Mouse (Mus musculus): Measurements from ENCODE around the gene Gm28035. TPM values are rescaled to one million over a fixed set of nuclear protein-coding genes. Genes with fewer than 3 reads are reported as not detected.

The Gm28035 gene
- polyA plus RNA-seq, 1 experiment: 24.8 TPM

GRCm38 (mm10) chr2:30237881-30238280, 2.5 kb upstream of the Gm28035 start:
- DNase-seq (ENCODE audit: extremely low spot score in 1 of 2, low spot score in 1 of 2): peak in 1 of 2 experiments; percentile 62

DNA sequence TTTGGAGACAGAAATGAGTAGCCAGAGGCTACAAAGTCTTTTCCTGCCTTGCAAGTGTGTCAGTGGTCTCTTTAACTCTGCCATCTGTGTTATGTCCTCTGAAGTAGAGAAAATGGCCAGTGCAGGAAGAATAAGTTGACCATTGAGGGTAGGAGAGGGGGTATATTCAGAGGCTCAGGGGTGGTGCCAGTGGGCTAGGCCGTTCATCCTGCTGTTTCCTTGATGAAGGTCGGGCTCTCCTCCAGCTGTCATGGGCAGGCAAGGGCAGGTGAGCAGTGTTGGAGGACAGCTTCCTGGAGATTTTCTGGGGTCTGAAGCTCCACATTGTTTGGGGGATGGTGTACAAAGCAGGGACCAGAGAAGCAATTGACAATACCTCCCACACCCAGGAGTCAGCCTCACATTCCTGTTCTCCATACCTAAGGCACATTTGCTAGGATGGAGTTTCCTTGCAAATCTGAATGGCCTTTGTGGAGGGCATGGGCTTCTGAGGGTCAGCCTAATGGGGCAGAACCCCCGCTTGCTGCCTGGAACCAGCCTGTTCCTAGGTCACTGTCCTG, 1.4 kb upstream of the Gm28035 start:
- no peak for DNase-seq (ENCODE audit: extremely low spot score in 1 of 2, low spot score in 1 of 2)

DNA sequence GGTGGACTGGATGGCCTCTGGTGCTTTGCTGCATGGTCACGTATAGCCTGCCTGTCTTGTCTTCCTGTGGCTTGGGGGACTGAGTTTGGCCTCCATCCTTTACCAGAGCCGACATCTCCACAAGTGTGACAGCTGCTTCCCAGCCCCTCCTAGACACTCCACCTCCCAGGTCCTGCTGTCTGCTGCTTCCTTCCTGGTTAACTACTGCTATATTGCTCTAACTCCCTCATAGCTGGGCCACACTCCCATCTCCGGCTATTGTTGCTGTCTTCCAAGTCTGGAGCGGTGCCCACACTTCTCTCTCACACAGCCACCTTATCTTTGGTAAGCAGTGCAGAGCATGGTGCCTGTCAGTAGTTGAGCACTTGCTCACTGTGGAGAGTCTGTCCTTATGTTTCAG, 590 bp upstream of the Gm28035 start:
- no peak for DNase-seq (ENCODE audit: extremely low spot score in 1 of 2, low spot score in 1 of 2)

DNA sequence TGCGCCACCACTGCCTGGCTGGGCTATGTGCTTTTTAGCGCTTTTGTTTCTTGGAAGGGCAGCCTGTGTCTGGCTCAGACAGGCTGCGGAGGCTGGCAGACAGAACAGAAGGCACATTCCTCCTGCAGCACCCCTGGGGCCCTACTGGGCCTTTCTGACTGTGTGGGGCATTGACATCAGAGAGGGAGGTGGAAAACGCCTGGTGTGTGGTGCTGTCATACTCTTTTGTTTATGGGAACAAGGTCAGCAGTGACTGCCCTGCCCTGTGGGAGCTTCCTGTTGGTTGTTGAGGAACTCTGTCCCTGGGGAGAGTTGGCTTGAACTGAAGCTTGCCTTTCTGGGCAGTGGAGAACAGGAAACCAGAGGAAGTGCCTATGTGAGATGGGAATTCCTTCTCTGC, 2.1 kb downstream of the Gm28035 start:
- no peak for DNase-seq (ENCODE audit: extremely low spot score in 1 of 2, low spot score in 1 of 2)

DNA sequence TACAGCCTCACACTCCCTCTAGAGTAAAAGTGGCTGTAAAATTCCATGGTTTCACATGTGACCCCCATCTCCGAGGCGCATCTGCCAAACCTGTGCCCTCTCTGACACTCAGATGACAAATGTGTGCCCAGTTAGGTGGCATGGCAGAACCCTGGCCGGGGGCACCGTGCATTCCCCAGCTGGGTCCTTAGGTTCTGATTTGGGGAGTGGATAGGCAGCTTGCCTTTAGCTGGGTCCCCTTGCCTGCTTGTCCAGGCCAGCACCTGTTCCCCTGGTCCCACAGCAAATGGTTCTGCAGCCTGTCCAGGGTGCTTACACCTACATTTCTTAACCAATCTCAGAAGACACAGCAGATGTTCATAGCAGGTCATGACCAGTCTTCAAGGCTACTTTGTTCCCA, 3.0 kb downstream of the Gm28035 start:
- no peak for DNase-seq (ENCODE audit: extremely low spot score in 1 of 2, low spot score in 1 of 2)

- no peak for DNase-seq (ENCODE audit: extremely low spot score in 1 of 2, low spot score in 1 of 2)
Observed at GRCm38 (mm10) chr2:30244595-30245178, 4.3 kb downstream of the Gm28035 start.

DNA sequence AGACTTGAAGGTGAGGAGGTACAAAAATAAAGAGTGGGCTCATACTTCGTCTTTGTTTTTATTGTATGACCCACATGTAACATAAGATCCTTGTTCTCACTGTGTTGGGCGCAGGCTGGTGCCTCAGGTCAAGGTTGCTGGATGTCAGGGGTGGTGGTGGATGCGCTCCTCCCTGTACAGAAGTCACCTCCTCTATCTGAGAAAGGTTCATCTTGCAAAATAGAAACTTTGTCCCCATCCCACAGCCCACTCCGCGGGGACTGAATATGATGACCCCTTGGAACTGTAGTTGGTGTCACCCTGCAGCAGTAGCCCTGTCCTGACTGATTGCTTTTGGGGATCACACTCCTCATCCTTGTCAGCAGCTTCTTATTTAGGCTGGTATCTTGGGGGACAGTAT, 6.7 kb downstream of the Gm28035 start:
- no peak for DNase-seq (ENCODE audit: extremely low spot score in 1 of 2, low spot score in 1 of 2)

- no peak for DNase-seq (ENCODE audit: extremely low spot score in 1 of 2, low spot score in 1 of 2)
Observed at GRCm38 (mm10) chr2:30247681-30248080, 7.3 kb downstream of the Gm28035 start.

- DNase-seq (ENCODE audit: extremely low spot score in 1 of 2, low spot score in 1 of 2): no peak
Observed at GRCm38 (mm10) chr2:30249182-30249581, 8.8 kb downstream of the Gm28035 start.

DNA sequence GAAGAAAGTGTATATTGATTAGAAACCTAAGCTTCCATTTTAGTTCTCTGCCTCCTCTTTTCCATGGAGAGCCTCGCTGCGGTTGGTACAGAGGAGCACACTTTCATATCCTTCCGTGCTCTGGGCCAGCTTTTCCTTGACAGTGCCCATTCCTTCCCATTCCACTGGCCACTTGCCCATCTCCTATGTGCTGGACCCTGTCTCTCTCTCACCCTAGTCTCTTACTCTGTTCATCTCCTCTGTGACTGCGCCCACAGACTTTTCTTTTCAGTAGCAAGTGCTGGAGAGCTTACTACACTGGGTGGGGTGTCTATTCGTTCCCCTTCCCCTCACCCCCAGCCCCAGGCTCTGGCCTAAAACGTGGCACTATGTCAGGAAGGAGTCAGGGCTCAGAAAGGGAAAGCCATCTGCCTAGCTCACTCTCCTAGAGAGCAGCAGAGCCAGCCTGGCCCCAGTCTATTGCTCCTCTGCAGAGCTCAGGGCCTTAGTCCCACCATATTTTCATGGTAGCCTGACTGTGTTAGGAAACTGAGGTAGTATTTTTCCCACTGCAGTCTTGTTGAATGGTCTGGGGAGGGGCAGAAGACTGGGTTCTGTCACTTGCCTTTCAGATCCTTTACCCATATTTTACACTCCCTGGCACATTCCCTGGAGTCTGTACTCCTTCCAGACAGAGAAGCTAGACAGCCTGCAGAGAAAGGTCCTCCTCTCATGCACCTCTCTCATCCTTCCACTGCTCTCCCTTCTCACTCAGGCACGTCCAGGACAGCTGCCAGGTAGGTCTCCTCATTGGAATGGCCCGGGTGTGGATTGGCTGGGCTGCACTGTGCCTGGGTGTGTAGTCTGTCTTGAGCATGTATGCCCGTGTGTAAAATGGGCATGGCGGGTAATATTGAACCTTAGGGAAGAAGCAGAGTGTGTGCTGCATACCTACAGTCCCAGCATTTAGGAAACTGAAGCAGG, 10.1 kb downstream of the Gm28035 start:
- DNase-seq (ENCODE audit: extremely low spot score in 1 of 2, low spot score in 1 of 2): no peak

GRCm38 (mm10) chr2:30251417-30252104, 11.2 kb downstream of the Gm28035 start:
- DNase-seq (ENCODE audit: extremely low spot score in 1 of 2, low spot score in 1 of 2): no peak

DNA sequence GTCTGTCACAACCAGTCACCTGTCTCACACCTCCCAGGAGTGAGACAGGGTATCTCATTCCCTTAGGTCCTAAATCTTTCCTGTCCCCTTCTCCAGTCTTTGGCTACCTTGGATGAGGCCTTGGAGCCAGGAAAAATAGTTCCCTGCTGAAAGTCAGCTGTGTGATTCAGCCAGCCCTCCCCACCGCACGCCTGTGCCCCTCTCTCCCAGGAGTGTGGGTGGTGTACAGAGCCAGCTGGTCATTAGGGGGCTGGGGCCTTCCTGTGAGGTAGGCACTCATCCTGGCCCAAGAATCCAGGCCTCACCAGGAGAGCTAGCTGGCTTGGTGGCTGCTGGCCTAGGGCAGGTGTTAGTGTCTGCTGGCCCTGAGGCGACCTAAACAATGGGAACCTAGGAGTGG, 12.2 kb downstream of the Gm28035 start:
- DNase-seq (ENCODE audit: extremely low spot score in 1 of 2, low spot score in 1 of 2): peak in 1 of 2 experiments; percentile 39

DNA sequence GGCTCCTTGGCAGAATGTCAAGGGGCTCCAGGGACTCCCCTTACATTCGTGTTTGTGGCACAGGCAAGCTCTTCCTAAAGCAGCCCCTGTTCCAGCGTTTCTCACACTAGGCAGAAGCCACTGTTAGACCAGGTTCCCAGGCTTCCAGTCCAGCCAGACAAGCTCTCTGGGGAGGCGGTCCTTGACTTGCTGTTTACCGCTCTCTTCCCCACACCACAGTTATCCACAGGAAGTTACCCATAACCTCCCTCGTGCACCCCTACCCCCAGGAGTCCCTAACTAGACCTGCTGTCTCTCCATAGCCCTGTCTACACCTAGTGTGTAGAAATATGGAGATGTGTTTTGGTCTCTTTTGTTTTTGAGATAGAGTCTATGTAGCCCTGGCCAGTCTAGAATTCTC, 13.4 kb downstream of the Gm28035 start:
- no peak for DNase-seq (ENCODE audit: extremely low spot score in 1 of 2, low spot score in 1 of 2)

DNA sequence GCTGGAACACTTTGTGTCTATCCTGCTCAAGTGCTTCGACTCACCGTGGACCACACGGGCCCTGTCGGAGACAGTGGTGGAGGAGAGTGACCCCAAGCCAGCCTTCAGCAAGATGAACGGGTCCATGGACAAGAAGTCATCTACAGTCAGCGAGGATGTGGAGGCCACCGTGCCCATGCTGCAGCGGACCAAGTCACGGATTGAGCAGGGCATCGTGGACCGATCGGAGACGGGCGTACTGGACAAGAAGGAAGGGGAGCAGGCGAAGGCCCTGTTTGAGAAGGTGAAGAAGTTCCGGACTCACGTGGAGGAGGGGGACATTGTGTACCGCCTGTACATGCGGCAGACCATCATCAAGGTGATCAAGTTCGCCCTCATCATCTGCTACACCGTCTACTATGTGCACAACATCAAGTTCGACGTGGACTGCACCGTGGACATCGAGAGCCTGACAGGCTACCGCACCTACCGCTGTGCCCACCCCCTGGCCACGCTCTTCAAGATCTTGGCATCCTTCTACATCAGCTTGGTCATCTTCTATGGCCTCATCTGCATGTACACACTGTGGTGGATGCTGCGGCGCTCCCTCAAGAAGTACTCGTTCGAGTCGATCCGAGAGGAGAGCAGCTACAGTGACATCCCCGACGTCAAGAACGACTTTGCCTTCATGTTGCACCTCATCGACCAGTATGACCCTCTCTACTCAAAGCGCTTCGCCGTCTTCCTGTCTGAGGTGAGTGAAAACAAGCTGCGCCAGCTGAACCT, 15.4 kb downstream of the Gm28035 start:
- no peak for DNase-seq (ENCODE audit: extremely low spot score in 1 of 2, low spot score in 1 of 2)

DNA sequence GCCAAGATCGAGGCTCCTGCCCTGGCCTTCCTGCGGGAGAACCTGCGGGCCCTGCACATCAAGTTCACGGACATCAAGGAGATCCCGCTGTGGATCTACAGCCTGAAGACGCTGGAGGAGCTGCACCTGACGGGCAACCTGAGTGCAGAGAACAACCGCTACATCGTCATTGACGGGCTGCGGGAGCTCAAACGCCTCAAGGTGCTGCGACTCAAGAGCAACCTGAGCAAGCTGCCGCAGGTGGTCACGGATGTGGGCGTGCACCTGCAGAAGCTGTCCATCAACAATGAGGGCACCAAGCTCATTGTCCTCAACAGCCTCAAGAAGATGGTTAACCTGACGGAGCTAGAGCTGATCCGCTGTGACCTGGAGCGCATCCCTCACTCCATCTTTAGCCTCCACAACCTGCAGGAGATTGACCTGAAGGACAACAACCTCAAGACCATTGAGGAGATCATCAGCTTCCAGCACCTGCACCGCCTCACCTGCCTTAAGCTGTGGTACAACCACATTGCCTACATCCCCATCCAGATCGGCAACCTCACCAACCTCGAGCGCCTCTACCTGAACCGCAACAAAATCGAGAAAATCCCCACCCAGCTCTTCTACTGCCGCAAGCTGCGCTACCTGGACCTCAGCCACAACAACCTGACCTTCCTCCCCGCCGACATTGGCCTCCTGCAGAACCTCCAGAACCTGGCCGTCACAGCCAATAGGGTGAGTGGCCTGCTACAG, 16.4 kb downstream of the Gm28035 start:
- no peak for DNase-seq (ENCODE audit: extremely low spot score in 1 of 2, low spot score in 1 of 2)

DNA sequence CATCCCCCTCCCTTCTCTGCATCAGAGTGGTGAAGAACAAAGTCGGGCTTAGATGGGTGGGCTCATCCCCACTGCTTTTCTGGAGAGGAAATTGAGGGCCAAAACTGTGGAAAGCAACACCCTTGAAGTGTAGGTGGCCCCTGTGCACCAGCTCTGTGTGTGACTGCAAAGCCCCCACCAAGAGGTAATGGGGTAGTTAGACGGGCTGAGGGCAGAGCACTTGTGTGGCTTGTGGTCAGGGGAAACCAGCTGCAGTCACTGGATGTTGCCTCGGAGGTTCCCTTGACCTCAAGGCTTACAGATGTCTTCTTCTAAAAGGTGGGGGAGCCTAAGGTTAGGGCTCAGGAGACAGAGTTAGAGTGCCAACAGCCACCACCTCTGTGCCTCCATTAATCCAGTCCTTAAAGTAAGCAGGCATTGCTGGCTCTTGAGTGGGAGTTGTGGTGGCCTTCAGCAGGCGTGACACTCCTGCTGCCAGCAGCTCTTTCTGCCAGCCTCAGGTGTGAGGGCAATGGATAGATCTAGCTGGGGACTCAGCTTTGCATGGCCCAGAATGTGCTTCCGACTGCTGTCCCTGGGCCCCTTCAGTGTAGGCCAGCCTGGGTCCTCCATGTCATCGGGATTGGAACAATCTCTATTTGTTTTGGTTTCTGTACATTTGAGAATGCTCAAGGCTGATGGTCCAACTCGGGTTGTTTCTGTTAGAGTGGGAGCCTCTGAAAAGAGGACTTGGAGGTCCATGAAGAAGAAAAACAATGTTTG, 17.5 kb downstream of the Gm28035 start:
- no peak for DNase-seq (ENCODE audit: extremely low spot score in 1 of 2, low spot score in 1 of 2)

GRCm38 (mm10) chr2:30258600-30258999, 18.2 kb downstream of the Gm28035 start:
- DNase-seq (ENCODE audit: extremely low spot score in 1 of 2, low spot score in 1 of 2): no peak

DNA sequence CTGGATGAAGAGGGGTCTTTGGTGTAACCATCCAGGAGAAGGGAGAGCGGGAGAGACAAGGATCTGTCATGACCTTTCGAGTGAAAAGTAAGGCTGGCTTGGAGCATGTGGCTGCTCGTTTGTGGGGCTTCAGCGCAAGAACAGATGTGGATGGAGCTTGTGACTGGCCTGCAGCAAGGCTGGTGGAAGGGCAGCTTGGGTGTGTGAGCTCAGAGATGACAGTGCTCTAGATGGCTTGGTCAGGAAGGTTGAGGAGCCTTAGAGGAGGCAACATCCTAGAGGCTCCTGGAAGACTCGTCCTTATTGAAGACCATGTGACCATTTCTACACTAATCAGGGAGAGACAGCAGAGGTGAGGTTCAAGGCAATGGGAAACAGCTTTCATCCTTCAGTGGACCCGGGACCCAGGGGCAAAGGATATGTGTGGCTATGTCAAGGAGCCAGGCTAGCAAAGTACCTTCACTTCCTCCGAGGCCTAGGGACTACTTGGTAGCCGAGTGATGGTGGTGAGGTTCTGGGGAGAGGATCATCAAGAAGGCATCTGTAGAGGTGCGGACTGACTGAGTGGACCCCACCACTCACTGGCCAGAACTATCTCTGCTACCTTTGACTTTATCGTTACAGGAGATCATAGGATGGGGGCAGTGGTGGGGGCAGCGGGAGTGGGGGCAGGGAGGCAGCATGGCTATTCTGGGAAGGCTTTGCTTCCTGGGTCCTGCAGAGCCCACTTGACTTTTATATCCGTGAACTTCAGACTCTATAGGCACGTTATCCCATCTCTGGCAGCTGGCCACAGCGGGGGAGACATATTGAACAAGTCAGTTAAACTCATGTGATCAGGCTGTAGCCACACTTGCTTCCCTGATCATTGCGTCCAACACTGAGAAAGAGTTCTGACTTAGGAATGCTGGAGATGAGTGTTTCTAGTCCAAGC, 19.0 kb downstream of the Gm28035 start:
- no peak for DNase-seq (ENCODE audit: extremely low spot score in 1 of 2, low spot score in 1 of 2)

Measured in frontal cortex, adult 2 months (tissue).